Mouse (Mus musculus) intestine, embryonic 14.5 days (tissue): ENCODE data around the gene Tspo. TPM values are rescaled to one million over a fixed set of nuclear protein-coding genes. Genes with fewer than 3 reads are reported as not detected.

Source experiments
- ATAC-seq: fragments of 200-750 bp; cut with Nextera tagmentation; replicated peaks from 2 replicates; pipeline ENCODE4 v1.8.0; 2017; ENCODE audit warnings: low read depth, moderate number of reproducible peaks, moderate TSS enrichment, moderate library complexity; ENCODE audit not compliant: low FRiP score, low TSS enrichment
- DNase-seq: peaks from one replicate; pipeline ENCODE4 v3.0.0-alpha.2; 2018; ENCODE audit warnings: low spot score
- H3K27ac ChIP-seq: fragments of 300-500 bp; sonication (generic); 2 replicates; pipeline ENCODE4 v1.5.1; 2014; ENCODE audit warnings: low read depth, mild to moderate bottlenecking, control low read depth
- H3K27me3 ChIP-seq: fragments of 300-500 bp; sonication (generic); replicated peaks from 2 replicates; pipeline ENCODE4 v1.6.1; 2014; ENCODE audit warnings: low read length, control low read depth; ENCODE audit not compliant: control insufficient read depth, insufficient read depth
- H3K36me3 ChIP-seq: fragments of 300-500 bp; sonication (generic); 2 replicates; pipeline ENCODE4 v1.6.1; 2014; ENCODE audit warnings: low read length, control low read depth; ENCODE audit not compliant: control insufficient read depth, insufficient read depth
- H3K4me1 ChIP-seq: fragments of 300-500 bp; sonication (generic); replicated peaks from 2 replicates; pipeline ENCODE4 v1.6.1; 2014; ENCODE audit warnings: low read length, control low read depth, mixed read lengths; ENCODE audit not compliant: control insufficient read depth, insufficient read depth
- H3K4me2 ChIP-seq: fragments of 300-500 bp; sonication (generic); 2 replicates; pipeline ENCODE4 v1.6.1; 2014; ENCODE audit warnings: low read length
- H3K4me3 ChIP-seq: fragments of 300-500 bp; sonication (generic); 2 replicates; pipeline ENCODE4 v1.5.1; 2014; ENCODE audit warnings: low read depth, low read length, control low read depth, mixed read lengths
- H3K9ac ChIP-seq: fragments of 300-500 bp; sonication (generic); 2 replicates; pipeline ENCODE4 v1.6.1; 2014; ENCODE audit warnings: mild to moderate bottlenecking, low read length
- H3K9me3 ChIP-seq: fragments of 300-500 bp; sonication (generic); 2 replicates; pipeline ENCODE4 v1.6.1; 2016; ENCODE audit warnings: low read length, control low read depth; ENCODE audit not compliant: control insufficient read depth
- WGBS: fragments of 180-500 bp; shearing (Covaris S2); extraction: QIAGEN DNeasy Blood & Tissue Kit; methylation state at CpG from one replicate; pipeline ENCODE4 v1.1.7; 2014; 5-methylcytosine and 5-hydroxymethylcytosine counted together
- polyA plus RNA-seq: library from polyadenylated mRNA; unstranded; fragments of >200 nt; fragmentation: Nextera tagmentation; extraction: Ambion mirVana; gene quantifications from 2 replicates; pipeline ENCODE4 v1.2.1, GENCODE M21; 2014

The Tspo gene
- 95.1 and 107 TPM in 2 replicates for polyA plus RNA-seq

DNA sequence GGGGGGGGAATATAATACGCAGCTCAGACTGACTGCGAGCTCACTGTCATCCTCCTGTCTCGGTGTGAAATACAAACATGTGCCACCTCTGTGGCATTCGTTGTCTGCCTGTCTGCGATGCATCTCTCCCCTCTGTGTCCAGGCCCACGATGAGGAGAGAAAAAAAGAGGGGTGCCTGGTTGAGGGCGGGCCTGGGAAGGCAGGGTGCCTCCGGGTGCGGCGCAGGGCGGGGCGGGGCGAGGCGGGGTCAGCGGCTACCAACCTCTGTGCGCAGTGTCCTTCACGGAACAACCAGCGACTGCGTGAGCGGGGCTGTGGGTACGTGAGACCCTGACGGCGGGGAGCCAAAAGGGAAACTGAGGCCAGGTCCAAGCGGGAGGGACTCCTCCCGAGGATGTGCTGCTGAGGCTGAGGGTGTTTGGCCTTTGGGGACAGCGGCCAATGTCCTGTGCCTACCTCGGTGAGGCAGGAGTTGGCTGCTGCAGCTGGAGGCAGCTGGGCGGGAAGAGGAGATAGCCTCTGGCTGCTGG, at the start of gene Tspo, which contains the start of gene Mcat:
Gene Tspo, plus strand, starts transcription at position 266 of the 530 bp plus-strand sequence.
Gene Mcat, minus strand, starts transcription at position 461 of the 530 bp plus-strand sequence.
- H3K36me3 ChIP-seq, result no peaks in the 10 kb centered on the region
- peaks cover 8% of the 10 kb centered on the region for H3K4me1 ChIP-seq
- ATAC-seq (peak; percentile 44; the same call in 1 of the 2 replicates), DNase-seq (peak; percentile 79)
- no peaks in the 10 kb centered on the region for H3K27me3 ChIP-seq
- peak within 1 kb of the TSS; percentile 36; the same call in 1 of the 2 replicates for H3K27ac ChIP-seq
- peak within 1 kb of the TSS; percentile 63 for H3K4me3 ChIP-seq
- WGBS, result under 1% methylated on average over 28 of the region's 28 CpGs
- H3K9me3 ChIP-seq, result no peaks in the 10 kb centered on the region
- peak within 1 kb of the TSS; percentile 98 for H3K4me2 ChIP-seq
- peak within 1 kb of the TSS; percentile 67 for H3K9ac ChIP-seq

DNA sequence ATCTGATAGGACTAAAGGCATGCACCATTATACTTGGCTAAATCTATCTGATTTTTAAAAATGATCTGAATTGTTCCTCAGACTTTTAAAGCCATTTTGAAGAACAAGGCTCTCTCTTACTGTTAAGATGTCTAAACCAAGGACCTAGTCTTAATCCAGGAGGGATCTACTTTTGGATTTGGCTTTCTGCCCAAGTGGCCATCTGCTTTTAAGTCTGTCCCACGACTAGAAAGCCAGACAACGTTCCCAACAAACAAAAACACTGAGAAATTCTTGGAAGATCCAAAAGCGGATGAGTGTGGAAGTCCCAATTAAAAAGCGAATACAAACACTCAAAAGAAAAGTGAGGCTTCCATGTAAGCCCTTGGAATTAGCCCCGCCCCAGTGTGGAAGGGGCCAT, 48.4 kb upstream of the Tspo start:
- no peak for ATAC-seq

DNA sequence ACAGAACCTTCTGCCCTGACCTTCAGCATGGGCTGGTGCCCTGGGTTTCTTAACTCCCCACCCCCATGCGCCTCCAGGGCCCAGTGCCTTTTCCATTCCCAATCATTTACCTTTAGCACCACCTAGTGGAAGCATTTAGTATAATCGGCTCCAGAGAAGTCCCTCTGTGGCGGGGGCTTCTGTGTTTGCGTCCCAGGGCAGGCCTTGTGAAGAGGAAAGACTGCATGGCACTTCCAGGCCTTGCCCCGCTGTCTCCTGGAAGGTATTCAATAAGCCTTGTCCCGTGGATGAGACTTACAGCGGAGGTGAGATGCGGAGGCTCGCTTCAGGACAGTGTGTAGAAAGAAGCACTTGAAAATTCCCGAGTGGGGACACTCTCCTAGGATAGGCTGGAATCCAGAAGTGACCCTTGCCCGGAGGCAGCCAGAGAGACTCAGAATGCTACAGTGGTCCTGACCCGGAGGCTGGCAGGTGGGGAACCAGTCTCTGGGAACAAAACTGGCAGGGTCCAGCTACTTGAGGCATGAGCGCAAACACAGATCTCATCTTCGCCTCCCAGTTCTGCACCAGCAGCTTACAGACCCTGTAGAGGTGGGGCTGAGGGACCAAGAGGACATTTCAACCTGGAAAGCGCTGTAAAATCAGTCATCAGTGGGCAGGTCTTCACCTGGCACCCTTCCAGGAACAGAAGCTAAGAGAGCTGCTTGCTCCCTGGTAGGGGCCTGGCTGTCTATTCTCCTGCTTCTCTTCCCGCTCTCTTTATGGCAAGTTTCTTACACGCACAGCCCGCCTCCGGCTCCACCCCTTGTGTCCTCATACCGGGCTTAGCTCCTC, 45.0 kb upstream of the Tspo start:
- peak overlapping the region; percentile 6; the same call in 1 of the 2 replicates for H3K4me2 ChIP-seq
- H3K4me3 ChIP-seq, result no peak overlapping the region
- H3K9me3 ChIP-seq, result no peaks in the 10 kb centered on the region
- ATAC-seq (peak; percentile 73), DNase-seq (peak; percentile 76)
- no peak overlapping the region for H3K9ac ChIP-seq
- H3K27ac ChIP-seq, result no peak overlapping the region
- WGBS, result 32% methylated on average over 20 of the region's 20 CpGs
- no peaks in the 10 kb centered on the region for H3K36me3 ChIP-seq
- H3K27me3 ChIP-seq, result no peaks in the 10 kb centered on the region; the same call in 1 of the 2 replicates
- H3K4me1 ChIP-seq, result peaks cover 10% of the 10 kb centered on the region

More for the DNA sequence above, 48.4 kb upstream of the Tspo start:
- DNase-seq, result no peak
- H3K4me2 ChIP-seq, result no peak overlapping the region
- H3K27ac ChIP-seq, result no peak overlapping the region
- no peaks in the 10 kb centered on the region for H3K36me3 ChIP-seq
- H3K4me1 ChIP-seq, result peaks cover 6% of the 10 kb centered on the region
- no peak overlapping the region for H3K9ac ChIP-seq
- 70% methylated on average over 5 of the region's 5 CpGs for WGBS
- H3K9me3 ChIP-seq, result no peaks in the 10 kb centered on the region
- H3K27me3 ChIP-seq, result no peaks in the 10 kb centered on the region; the same call in 1 of the 2 replicates
- no peak overlapping the region for H3K4me3 ChIP-seq

DNA sequence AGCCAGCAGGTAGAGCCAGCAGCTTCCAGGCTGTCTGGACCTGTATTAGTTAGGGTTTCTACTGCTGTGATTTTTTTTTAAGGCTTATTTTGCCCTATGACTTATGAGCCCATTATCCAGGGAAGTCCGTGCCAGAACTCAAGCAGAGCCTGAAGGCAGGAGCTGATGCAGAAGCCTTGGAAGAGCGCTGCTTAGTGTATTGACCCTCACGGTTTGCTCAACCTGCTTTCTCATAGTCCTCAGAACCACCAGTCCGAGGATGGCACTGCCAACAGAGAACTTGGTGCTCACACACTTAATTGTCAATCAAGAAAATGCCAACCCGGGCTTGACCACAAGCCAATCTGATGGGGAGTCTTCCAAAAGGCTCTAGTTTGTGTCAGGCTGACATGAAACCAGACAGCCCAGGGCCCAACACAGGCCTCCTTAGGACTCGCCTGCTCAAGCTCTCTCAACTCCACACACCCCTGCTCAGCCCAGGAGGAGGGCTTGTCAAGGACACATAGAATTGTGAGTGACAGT, 42.5 kb upstream of the Tspo start:
- 83% methylated on average over 6 of the region's 6 CpGs for WGBS
- DNase-seq (no peak), ATAC-seq (no peak)
- Histone ChIP-seq H3K9me3 (no peaks in the 10 kb centered on the region), H3K9ac (no peak overlapping the region), H3K4me3 (no peak overlapping the region), H3K4me2 (no peak overlapping the region), H3K4me1 (peaks cover 10% of the 10 kb centered on the region), H3K27me3 (peaks cover 15% of the 10 kb centered on the region), H3K36me3 (no peaks in the 10 kb centered on the region), H3K27ac (no peak overlapping the region)

DNA sequence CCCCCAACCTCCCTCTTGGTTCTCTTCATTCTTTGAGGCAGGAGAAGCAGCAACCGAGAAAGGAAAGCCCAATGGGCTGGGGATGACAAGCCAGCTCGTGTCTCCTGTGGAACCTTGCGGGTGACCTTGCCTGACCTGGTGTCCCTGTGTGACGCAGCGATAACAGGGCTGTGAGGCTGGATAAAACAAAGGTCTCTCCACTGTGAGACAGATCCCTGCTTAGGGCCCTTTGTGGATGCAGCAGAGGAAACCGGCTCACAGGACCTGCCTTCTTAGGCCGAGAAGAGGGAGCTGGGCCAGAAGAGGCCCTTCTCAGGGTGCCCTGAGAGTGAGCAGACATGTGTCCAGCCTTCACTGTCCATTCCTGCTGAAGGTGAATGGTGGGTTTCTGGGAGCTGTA, 40.2 kb upstream of the Tspo start:
- ATAC-seq, result no peak
- no peaks in the 10 kb centered on the region for H3K9me3 ChIP-seq
- H3K4me3 ChIP-seq, result no peak overlapping the region
- H3K4me2 ChIP-seq, result no peak overlapping the region
- H3K27me3 ChIP-seq, result peaks cover 37% of the 10 kb centered on the region
- H3K4me1 ChIP-seq, result peaks cover 13% of the 10 kb centered on the region
- no peak overlapping the region for H3K9ac ChIP-seq
- no peaks in the 10 kb centered on the region for H3K36me3 ChIP-seq
- H3K27ac ChIP-seq, result no peak overlapping the region
- WGBS, result 39% methylated on average over 7 of the region's 7 CpGs
- no peak for DNase-seq

DNA sequence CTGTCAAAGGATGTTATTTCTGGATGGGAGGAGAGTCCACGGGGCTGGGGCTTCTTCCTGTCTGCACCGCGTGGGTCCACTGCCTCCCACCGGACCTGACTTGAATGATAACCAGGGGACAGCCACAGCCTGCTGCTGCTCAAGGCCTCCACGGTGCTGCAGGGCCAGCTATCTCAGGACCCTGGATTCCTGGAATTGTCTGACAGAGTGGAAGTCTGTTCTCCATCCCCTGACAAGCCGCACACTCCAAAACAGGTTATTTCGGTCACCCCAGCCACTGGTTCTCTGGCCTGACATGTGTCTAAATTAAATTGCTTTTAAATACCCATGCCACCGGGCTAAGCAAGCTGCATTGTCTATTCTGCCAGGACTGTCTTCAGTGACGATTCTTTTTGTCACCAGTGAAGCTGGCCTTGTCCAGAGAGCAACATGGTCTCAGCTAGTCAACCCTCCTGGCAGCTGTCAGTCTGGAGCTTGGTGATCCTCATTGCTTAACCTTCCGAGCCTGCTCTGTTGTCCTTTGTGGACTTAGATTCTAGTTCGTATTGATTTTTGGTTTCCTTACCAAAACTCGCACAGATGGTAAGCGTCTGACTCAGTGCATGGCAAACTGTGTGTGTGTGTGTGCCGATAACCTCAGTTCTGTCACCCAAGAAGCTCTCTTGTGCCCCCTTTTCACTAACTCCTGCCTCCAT, 39.6 kb upstream of the Tspo start:
- no peaks in the 10 kb centered on the region for H3K36me3 ChIP-seq
- H3K9me3 ChIP-seq, result no peaks in the 10 kb centered on the region
- no peak overlapping the region for H3K4me2 ChIP-seq
- H3K9ac ChIP-seq, result no peak overlapping the region
- WGBS, result 45% methylated on average over 14 of the region's 14 CpGs
- H3K4me1 ChIP-seq, result peaks cover 10% of the 10 kb centered on the region
- no peak overlapping the region for H3K27ac ChIP-seq
- ATAC-seq (no peak), DNase-seq (no peak)
- no peak overlapping the region for H3K4me3 ChIP-seq
- peaks cover 41% of the 10 kb centered on the region for H3K27me3 ChIP-seq

DNA sequence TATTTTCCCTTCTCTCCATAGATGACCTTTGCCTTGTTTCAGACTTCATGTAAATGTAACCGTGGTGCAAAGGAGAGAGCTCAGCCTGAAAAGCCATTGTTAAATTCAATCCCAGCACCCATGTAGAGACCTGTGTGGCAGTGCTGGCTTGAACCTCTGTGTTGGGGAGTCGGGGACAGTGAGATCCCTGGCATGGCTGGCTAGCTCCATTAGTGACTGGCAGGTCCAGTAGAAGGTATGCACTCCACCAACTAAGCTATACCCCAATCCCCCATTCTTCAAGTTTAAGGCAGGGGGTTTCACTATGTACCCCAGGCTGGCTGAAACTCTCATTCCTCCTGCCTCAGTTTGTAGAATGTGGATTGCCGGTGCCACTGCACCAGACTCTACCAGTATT, 39.1 kb upstream of the Tspo start:
- 79% methylated on average over 3 of the region's 3 CpGs for WGBS
- no peaks in the 10 kb centered on the region for H3K9me3 ChIP-seq

DNA sequence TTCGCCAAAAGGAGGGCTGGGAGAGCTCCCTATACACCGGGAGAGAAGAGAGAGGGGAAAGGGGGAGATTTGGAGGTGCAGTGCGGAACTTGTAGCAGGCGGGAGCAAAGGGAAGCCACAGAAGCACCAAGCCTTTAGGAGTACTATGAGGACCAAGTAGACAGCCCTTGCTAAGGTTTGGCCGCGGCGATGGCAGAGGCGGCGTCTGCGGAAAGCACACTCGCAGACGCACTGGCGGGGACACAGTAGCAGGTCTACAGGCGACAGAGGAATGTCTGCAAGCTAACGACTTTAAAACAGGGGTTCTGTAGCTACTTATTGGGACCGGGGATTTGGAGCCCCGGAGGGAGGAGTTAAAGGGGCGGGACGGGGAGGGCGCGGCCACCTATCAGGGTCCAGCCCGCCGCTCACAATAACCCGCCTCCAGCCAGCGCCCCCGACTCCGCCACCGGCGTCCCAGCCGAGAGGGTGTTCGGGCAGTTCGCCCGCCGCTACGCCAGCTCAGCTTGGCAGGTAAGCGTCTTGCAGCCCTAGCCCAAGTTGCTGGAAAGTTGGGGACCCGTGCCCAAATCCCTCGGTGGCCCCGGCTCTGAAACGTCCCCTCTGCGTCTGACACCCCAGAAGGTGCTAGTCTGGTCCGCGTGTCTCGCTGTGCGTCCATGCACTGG, 36.8 kb upstream of the Tspo start, which contains the start of gene Bik:
Gene Bik, plus strand, starts transcription at position 439 of the 668 bp plus-strand sequence.
- 0 out of 2 replicates have a peak, but pooled peaks have one; percentile 42 for ATAC-seq
- under 1% methylated on average over 44 of the region's 45 CpGs for WGBS
- no peaks in the 10 kb centered on the region for H3K9me3 ChIP-seq
- peaks cover 41% of the 10 kb centered on the region for H3K27me3 ChIP-seq
- H3K27ac ChIP-seq, result no peak within 1 kb of the TSS
- DNase-seq, result peak; percentile 85
- H3K9ac ChIP-seq, result peak within 1 kb of the TSS; percentile 20; the same call in 1 of the 2 replicates
- H3K4me1 ChIP-seq, result peaks cover 7% of the 10 kb centered on the region
- peak within 1 kb of the TSS; percentile 55 for H3K4me3 ChIP-seq
- no peaks in the 10 kb centered on the region for H3K36me3 ChIP-seq
- H3K4me2 ChIP-seq, result peak within 1 kb of the TSS; percentile 95

More for the DNA sequence above, 39.1 kb upstream of the Tspo start:
- ATAC-seq (no peak), DNase-seq (no peak)
- H3K4me3 ChIP-seq, result no peak overlapping the region
- H3K27ac ChIP-seq, result no peak overlapping the region
- H3K27me3 ChIP-seq, result peaks cover 41% of the 10 kb centered on the region
- no peaks in the 10 kb centered on the region for H3K36me3 ChIP-seq
- H3K9ac ChIP-seq, result no peak overlapping the region
- H3K4me1 ChIP-seq, result peaks cover 7% of the 10 kb centered on the region
- no peak overlapping the region for H3K4me2 ChIP-seq
